Mouse (Mus musculus) spleen, adult 2 months (tissue): ENCODE results near the gene Ulk2.

Source experiments
- CTCF ChIP-seq: fragments of 200-500 bp; IDR thresholded peaks from 2 replicates; pipeline ENCODE4 v1.5.1; 2011; ENCODE audit warnings: mild to moderate bottlenecking, inconsistent platforms; ENCODE audit not compliant: insufficient read depth, insufficient read length, insufficient replicate concordance; ENCODE audit errors: extremely low read depth
- POLR2A ChIP-seq: fragments of 200-500 bp; IDR thresholded peaks from 2 replicates; pipeline ENCODE4 v1.6.1; 2011; ENCODE audit warnings: low read depth, low read length, inconsistent platforms

GRCm38 (mm10) chr11:61854211-61854987 is 474 bp downstream of the Ulk2 start:
- TF ChIP-seq CTCF = peak; percentile 29; the same call in 1 of the 2 replicates
- peak; percentile 60 for TF ChIP-seq POLR2A
